Mouse (Mus musculus) T-helper 2 cell (primary cell): ENCODE results near the gene Nek4.

ENCODE experiments used
- in situ Hi-C: fragments of 300-600 bp; cut with MboI, MseI; formaldehyde crosslinking; loops from one replicate; pipeline ENCODE4 v1.15.1; 2025; ENCODE audit warnings: high pct_unique_total_duplicates

The Nek4 gene

DNA sequence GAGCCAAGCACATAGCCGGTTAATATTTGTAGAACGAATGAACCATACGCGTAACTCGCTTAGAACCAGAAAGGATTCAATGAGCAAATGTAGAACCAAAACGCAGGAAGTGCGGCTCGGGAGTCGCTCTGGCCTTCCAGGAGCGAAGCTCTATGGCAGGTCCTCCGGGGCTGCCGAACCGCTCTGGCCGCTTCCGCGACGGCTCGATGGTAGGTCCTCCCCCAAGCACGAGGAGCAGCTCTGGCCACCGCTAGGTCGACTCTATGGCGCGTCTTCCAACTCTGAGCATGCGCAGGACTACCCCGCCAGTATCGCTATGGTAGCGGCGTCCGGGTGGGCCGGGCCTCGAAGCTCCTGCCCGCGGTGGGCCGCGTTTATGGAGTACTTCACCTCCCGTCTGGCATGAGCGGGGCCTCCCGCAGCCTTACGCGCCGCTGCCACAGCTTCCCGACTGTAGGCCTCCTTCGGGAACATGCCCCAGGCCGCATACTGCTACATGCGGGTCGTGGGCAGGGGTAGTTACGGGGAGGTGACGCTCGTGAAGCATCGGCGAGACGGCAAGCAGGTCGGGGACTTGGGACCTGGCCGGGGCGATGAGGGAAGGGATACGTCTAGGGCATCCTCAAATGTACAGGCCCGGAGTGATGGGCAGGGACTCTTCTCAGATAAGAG is at the start of gene Nek4:
Gene Nek4 (plus strand): TSS at position 224 of the 672 bp plus-strand sequence.
- in situ Hi-C loops: no loop called here

DNA sequence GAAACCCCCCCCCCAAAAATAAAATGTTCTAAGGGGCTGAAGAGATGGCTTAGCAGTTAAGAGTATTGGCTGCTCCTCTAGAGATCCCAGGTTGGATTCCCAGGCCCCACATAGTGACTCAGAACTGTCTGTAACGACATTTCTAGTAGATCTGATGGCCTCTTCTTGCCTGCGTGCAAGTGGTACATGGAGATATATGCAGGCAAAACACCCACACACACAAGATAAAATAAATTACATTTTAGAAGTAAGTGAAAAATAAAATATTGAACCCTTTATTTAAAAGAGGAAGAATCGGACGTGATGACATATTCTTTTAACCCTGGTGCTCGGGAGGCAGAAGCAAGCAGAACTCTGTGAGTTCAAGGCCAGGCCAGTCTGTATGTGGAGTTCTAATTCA is 48.5 kb upstream of the Nek4 start:
- in situ Hi-C loops: no loop called here

DNA sequence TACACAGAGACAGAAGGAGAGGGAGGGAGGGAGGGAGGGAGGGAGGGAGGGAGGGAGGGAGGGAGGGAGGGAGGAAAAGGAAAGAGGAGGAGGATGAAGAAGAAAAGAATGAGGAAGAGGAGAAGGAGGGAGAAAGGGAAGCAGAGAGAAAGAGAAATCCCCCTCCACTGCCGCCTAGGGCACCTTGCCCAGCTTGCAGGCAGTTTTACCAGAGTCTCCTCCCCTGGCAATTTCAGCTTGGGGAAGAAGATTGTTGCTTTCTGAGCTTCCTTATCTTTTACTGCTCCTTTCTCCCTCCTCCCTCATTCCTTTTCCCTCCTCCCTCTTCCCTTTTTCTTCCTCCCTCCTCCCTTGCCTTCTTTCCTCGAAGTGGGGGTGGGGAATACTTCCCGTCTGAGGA is 48.1 kb upstream of the Nek4 start:
- in situ Hi-C loops: no loop called here

DNA sequence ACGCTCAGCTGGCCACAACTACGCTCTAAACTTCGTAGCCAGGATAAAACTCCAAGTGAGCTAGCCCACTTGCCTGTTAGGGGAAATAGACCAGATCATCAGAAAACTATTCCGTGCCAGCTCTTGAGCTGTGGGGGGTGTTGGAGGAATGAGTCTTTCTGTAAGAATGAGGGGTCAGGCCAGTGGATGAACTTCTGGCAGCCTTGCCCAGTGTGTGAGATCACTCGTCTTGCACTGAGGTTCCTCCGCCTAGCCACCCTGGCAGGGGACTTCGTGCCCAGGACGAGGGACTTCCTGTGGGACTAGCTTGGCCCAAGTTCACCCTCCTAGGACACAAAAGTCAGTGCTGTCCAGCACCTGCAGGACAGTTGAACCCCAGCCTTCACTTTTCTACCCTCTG is 46.9 kb upstream of the Nek4 start:
- in situ Hi-C loops: no loop called here

DNA sequence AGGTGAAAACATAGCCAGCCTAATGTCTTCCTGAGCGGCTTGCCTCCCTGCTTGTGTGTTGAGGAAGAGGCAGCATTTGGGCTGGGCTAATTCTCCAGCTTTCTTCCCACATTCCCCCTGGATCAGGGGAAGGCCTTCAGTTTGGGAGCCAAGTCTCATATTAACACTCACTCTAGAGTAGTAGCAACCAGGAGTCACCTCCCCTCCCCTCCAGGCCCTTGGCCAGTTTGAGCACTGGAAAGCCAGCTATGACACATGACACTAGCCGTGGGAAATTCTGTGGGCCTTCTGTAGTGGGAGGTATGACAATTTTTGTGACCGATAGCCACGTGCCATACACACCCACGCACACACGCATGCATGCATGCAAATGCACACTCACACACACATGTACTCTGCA is 45.2 kb upstream of the Nek4 start:
- in situ Hi-C loops: no loop called here

DNA sequence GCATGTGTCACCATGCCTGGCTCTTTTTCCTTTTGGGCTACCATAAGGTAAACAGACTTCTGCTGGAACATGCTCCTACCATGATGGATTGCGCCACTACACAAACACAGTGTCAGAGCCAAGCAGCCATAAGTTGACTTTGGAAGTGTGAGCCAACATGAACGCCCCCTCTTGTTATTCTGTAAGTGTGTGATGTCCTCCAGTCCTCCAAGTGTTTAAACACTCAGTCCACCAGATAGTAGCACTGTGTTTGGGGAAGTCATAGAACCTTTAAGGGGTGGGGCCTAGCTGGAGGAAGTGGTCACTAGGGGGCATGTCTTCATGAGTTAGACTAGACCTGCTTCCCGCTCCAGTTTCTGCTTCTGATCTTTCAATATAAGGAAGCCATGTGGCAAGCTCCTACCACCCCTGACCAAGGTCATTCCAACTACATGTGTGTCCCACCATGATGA is 43.3 kb upstream of the Nek4 start:
- in situ Hi-C loops: no loop called here

DNA sequence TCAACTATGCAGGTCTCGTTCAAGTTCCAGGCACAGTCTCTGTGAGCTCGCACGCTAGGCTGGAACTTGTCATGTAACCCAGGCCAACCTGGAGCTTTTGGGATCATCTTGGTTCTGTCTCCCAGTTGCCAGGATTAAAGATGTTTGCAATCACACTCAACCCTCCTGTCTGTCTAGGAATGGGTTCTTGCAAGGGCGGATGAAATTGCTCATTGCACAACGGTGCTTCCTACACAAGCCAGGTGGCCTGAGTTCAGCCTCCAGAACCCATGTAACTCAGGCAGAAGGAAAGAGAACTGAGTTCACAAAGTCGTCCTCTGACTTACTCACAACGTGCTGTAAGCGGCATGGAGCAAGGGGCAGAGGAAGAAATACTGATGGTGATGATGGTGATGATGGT is 40.0 kb upstream of the Nek4 start:
- in situ Hi-C loops: no loop called here

DNA sequence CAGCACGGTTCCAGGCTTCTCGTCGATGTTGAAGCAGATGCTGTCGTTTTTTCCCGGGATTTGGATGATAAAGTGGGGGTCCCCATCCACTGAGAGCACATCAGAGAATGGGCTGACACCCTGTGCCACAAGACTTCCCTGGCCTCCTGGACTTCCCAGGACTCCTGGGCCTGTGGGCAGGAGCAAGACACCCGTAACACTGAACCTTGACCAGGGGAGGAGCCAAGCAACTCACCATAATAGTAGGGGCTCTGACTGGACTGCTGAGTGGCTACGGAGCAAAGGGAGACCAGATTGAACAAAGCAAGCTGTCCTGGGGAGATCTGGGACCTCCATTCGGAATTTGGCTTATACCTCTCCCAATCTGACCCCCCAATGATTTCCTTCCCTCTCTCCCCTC is 38.5 kb upstream of the Nek4 start:
- in situ Hi-C loops: no loop called here

DNA sequence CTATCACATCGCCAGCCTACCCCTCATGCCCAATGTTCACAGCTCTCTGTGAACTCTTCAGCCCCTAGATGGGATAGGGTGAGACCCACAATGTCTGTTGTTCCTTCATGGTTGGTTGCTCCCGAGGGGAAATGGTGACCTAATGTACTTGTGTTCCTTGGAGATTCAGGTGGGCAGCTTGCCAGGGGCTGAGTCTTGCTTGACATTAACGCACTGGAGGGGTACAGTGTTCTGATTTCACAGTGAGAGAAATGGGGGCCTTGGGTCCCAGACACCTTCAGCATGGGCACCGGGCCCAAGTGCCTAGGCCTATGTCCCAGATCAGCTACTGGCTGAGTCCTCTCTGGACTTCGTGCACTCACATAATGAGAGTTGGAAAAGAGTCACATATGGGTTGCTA is 37.8 kb upstream of the Nek4 start:
- in situ Hi-C loops: no loop called here

DNA sequence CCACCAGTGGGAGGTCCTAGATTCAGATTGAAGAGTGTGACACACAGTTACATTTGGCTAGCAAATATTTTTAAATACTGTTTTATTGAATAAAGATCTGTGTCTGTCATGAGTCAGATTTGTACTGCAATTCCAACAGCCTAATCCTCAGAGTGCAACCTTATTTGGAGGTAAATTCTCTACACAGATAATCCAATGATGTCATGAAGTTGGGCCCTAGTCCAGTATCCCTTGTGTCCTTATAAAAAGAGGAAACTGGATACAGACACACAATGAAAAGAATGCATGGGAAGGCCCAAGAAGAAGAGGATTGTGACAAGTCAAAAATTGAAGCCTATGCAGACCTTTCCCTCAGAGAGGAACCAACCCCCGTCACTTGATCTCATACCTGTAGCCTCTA is 34.7 kb upstream of the Nek4 start:
- in situ Hi-C loops: no loop called here

DNA sequence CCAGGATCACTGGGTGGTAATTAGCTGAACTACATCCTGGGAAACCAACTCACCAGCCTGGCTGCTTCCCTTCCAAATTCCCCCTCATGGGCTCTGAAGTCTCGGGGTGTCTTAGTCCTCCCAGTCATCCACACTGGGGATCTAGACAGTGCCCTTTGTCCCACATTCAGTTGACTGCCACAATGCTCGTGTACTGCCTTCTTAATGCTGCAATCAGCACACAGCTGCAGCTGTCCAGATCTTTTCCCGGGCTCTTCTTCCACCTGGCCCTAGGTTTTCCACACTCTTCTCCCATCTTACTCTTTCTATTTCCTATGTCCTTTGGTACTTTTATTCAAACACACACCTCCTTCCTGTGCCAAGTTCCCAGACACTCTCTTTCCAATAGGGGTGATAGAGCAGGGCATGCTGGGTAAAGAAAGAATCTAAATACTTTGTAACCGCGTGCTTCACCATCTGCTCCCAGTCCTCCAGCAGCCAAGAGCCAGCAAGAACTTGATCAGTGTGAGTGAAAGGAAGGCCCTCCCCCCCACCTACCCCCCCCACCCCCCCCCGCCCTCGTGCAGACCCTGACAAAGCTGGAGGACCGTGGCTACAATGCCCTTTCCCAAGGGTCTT is 29.0 kb upstream of the Nek4 start:
- in situ Hi-C loops: no loop called here

DNA sequence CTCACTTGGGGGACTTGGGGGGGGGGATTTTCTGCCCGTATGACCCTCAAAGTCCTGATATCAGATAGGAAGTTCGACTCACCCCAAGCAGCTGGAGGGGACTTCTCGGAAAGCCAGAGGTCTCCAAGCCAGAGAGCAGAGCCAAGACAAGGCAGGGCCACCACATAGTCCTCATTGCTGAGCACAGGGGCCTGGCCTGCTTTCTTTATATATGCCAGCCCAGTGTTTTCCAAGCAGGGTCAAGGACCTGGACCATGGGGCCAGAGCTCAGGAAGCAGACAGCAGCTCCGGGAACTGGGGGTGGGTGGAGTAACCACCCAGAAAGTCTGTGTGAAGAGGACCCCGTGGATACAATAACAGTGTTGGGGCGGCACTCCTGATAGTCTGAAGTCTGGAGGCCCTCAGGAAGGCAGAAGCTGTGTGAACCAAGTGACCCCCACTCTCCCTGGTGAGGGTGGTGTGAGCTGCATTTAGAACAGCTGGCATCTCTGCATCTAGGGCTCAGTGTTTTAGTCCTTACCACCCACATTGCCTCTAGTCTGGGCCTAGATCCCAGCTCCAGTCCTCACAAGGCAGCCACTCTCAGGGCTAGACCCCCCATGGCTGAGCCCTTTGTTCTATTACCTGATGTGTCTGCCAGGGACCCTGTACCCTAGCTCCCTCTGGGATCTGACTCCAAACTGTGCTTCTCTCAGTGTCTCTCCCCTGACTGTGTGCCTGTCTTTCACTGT is 27.6 kb upstream of the Nek4 start, which contains the start of gene Itih3:
Gene Itih3 (minus strand): TSS at position 386 of the 731 bp plus-strand sequence.
- in situ Hi-C loops: no loop called here

DNA sequence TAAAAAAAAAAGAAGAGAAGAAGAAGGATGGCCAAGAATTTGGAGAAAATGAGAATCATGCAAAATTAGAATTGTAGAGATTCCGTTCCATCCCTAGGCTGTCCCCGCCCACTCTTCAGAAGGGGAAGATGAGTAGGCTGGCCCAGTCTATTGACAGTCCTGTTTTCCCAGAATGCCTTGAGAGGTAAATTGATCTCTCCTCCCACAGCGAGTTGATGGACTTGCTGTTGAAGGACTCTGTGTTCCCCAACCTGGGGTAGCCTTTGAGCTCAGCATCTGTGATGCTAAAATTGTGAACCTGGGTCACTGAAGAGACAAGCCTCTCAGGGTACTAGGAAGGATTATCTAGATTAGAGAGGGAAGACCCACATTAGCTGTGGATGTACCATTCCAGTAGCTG is 25.7 kb upstream of the Nek4 start:
- in situ Hi-C loops: no loop called here

DNA sequence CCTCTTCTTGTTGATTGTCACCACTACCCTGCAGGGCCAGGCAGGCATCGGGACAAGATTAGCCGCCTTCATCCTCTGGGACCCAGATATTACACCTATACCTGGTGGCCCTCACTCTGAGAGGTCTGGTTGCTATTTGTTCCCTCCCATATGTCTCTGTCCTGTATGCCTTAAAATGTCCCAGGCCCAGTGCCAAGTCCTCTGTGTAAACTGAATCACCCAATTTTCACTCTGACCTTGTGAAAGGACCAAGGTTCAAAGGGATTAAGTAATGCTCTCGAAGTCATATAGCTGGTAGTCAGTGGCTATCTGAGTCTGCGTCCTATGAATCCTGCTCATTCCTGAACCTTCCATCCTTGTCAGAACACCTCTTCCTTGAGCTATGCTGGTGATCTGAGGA is 20.8 kb upstream of the Nek4 start:
- in situ Hi-C loops: no loop called here

DNA sequence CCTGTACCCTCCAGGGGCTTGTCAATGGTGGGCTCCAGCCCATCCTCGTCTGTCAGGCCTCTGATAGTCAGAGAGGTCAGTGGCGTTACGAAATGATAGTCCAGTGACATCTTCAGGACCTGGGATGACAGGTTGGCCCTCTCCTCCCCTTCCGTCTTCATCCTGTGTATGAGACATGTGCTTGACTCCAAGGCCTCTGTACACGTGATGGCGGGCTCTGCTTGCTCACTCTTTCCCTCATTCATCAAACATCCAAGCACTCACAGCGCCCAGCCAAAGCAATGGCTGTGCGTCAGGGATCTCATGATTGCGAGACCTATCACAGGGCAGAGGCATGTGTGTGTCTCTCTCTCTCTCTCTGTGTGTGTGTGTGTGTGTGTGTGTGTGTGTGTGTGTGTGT is 17.8 kb upstream of the Nek4 start:
- in situ Hi-C loops: no loop called here

DNA sequence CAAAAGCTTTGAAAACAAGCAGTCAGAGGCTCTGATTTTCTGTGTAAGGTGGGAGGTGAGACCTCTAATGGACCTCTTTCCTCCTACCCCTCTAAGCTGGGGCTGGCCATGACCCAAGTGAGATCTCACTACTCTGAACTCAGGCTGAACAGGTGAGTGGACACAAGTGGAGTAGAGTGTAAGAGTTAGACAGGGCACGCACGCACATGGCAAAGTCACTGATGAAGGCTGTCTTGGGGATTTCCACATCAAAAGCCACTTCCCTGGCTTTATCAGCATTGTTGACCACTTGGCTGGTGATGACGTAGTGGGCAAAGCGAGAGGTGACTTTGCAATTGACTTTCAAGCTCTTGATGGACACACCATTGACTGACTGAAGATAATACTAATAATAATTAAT is 8.9 kb upstream of the Nek4 start:
- in situ Hi-C loops: no loop called here

DNA sequence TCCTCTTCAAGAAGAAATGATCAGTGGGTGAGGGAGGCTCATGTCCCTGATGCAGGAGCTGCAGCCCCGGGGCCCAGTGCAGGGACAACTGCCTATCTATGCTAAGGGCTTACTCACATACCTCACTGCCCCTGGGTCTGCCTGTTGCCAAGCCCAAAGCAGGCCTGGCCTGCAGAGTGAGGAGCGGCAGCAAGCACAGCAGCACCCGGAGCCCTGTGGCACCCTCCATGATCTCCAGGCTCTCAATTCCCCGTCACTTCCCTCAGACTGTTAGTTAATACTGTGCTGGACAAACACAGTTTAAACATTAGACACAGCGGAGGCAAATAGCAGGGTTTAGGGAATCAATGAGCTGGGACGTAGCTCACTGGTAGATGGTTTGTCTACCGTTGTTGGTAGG is 8.1 kb upstream of the Nek4 start, which contains the start of gene Itih1:
Gene Itih1 (minus strand): TSS at position 252 of the 400 bp plus-strand sequence.
- in situ Hi-C loops: no loop called here

DNA sequence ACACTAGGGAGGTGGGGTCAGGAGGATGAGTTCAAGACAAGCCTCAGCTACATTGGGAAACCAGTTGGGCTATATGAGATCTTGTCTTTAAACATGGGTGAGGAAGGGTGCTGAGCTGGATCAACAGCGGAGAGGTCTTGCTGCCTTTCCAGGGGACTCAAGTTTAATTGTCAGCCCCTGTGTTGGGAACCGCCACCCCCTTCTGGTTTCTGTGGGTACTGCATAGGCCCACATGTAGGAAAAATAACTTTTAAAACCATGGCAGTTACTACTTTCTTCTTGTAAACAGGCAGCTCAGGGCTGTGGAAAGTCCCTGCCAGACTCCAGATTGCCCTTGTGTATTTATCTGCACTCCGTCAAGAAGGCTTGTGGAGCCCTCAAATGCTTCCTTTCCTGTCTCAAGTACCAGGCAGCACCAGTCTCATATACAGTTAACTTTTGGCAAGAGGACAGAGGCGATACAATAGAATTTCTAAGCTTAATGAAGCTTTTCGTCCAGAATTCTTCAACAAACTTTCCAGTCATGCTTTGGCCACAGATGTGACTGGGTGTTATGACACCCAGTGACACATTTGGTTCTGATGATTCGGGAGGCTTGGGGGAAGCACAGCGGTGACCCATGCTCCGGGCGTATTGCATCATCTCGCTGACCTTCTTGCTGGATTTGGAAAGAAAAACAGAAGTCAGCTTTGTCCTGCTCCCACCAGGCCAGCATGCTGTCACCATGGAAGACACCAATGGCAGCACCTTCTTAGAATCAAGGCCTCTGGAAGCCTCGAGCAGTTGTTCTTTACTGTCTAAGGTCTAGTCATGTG is 7.1 kb upstream of the Nek4 start:
- in situ Hi-C loops: no loop called here

DNA sequence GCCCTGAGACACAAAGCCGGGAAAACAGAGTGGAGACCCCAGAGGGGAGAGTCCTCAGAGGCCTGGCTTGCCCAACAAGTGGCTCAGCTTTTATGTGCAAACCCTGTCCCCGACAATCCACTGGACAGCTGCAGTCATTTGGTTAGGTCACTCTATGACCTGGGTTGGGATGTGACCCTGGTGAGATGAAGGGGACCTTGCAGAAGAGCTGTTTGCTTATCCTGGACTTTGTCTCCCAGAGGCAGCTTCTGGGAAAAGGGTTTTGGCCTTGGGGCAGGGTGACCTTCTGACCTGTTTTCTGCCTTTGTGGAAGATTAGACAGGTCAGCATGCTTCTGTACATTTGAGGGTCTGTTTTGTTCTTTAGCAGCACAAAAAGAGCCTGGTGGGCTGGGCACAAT is 6.4 kb upstream of the Nek4 start:
- in situ Hi-C loops: no loop called here

DNA sequence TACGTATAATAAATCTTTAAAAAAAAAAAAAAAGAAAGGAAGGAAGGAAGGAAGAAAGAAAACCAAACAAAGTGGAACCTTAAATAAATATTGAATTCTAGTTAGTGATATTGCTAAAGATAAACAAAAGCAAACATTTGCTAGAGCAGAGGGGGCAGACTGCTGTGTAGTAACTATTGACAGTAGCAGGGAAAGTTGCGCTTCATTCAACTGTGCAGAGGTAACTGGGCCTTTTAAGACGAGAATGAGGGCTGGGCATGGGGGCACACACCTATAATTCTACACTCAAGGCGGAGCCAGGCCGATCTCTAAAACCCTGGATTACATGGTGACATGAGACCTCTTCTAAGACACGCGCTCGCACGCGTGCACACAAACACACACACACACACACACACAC is 1.2 kb upstream of the Nek4 start:
- in situ Hi-C loops: no loop called here

DNA sequence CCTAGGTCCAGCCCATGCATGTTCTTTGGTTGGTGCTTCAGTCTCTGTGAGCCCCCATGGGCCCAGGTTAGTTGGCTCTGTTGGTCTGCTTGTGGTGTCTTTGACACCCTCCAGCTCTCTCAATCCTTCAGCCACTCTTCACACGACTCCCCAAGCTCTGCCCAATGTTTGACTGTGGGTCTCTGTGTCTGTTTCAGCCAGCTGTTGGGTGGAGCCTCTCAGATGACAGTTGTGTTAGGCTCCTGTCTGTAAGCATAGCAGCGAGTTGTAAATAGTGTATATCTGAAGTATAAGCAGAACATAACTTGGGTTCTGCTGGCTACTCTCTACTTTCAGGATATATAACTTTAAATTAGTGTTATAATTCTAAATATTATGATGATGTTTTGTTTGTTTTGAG is 7.3 kb downstream of the Nek4 start:
- in situ Hi-C loops: no loop called here

DNA sequence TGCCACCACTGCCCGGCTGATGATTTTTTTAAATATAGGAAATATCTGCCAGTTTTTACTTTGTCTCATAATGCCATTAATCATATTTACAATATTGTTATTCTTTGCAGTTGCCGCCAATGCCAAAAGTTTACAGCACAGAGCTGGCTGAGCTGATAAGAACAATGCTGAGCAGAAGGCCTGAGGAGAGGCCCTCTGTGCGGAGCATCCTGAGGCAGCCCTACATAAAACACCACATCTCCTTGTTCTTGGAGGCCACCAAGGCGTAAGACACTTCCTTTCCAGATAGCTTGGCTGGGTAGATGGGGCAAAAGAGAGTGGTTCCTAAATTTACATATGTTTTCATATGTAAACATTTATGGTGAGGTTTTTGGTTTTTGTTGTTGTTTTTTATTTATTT is 7.9 kb downstream of the Nek4 start:
- in situ Hi-C loops: no loop called here
